Mouse (Mus musculus) thymus, adult 2 months (tissue): Measurements from ENCODE around the gene Gnb1.

ENCODE experiments used
- CTCF ChIP-seq: fragments of 200-500 bp; IDR thresholded peaks from 2 replicates; pipeline ENCODE4 v1.5.1; 2012; ENCODE audit warnings: mild to moderate bottlenecking, control low read depth, low read length, moderate library complexity, borderline replicate concordance; ENCODE audit not compliant: control insufficient read depth, poor library complexity, insufficient read depth; ENCODE audit errors: extremely low read depth
- POLR2A ChIP-seq: fragments of 200-500 bp; IDR thresholded peaks from 2 replicates; pipeline ENCODE4 v1.6.1; 2012; ENCODE audit warnings: mild to moderate bottlenecking, low read length, control low read depth, moderate library complexity; ENCODE audit not compliant: control insufficient read depth, poor library complexity, insufficient read depth; ENCODE audit errors: extremely low read depth

GRCm38 (mm10) chr4:155472716-155473290, 18.4 kb upstream of the Gnb1 start:
- TF ChIP-seq CTCF = no peak
- no peak for TF ChIP-seq POLR2A
